Mouse (Mus musculus) layer of hippocampus, adult 6 months (tissue): ENCODE data around the gene Zfp30. TPM values are rescaled to one million over a fixed set of nuclear protein-coding genes. Genes with fewer than 3 reads are reported as not detected.

ENCODE experiments used
- long read RNA-seq, 2 experiments: library from polyadenylated mRNA; unstranded; transcript quantifications; one replicate each; pipeline ENCODE4 v2.0.0; 2019 to 2020
- microRNA-seq: library from miRNA; unstranded; fragments of <30 nt; microRNA quantifications from one replicate; pipeline ENCODE4 v1.2.0, GENCODE M21; 2020
- polyA plus RNA-seq: library from polyadenylated mRNA; unstranded; fragments of <200 nt; fragmentation: Nextera tagmentation; gene quantifications from 2 replicates; pipeline ENCODE4 v1.2.3, GENCODE M21; 2021

Zfp30 gene
- 7.3 and 7.5 TPM in 2 replicates for polyA plus RNA-seq
- long read RNA-seq, experiment 1, partial matches to known transcripts = 22 of 24 reads
- long read RNA-seq, experiment 1, other reads (novel, unspliced or antisense) = 2 of 24 reads
- long read RNA-seq, experiment 2, transcript Zfp30-202 (4 exons, 3,342 nt) = major isoform, 8 of 53 reads
- long read RNA-seq, experiment 2, partial matches to known transcripts = 7 of 53 reads
- long read RNA-seq, experiment 2, other reads (novel, unspliced or antisense) = 36 of 53 reads

GRCm38 (mm10) chr7:29783871-29784551 is at the start of gene Zfp30:
TSS of gene Zfp30 (plus strand) at chr7:29783998.

GRCm38 (mm10) chr7:29768090-29768900 is 15.5 kb upstream of the Zfp30 start, which contains the start of gene Zfp84:
TSS of gene Zfp84 (plus strand) at chr7:29768552.

GRCm38 (mm10) chr7:29815910-29816429 is 32.2 kb downstream of the Zfp30 start, which contains the start of gene Zfp790:
TSS of gene Zfp790 (plus strand) at chr7:29816114.

Small RNAs within 50 kb of the gene (microRNA-seq; reads per million reads assigned to microRNA genes)
- 8.4 reads per million, percentile 28 among the genes with 10 or more reads in this experiment for gene Mir1964

Other genes with a start within 250 kb of the Zfp30 start
- not detected in 2 replicates for gene Catsperg2, start 57.0 kb upstream of the Zfp30 start, polyA plus RNA-seq
- 4.7 and 6.1 TPM in 2 replicates for gene Zfp84, start 15.4 kb upstream of the Zfp30 start, polyA plus RNA-seq
- gene Zfp790, start 32.1 kb downstream of the Zfp30 start, polyA plus RNA-seq = 3.3 and 5.3 TPM in 2 replicates
- 5.9 and 6.1 TPM in 2 replicates for gene Zfp940, start 69.7 kb downstream of the Zfp30 start, polyA plus RNA-seq
- 6.0 and 7.3 TPM in 2 replicates for gene Zfp420, start 76.0 kb downstream of the Zfp30 start, polyA plus RNA-seq
- gene Zfp27, start 122.6 kb downstream of the Zfp30 start, polyA plus RNA-seq = 8.4 and 9.5 TPM in 2 replicates
- 1.1 and 1.2 TPM in 2 replicates for gene Zfp383, start 124.2 kb downstream of the Zfp30 start, polyA plus RNA-seq
- gene Zfp74, start 170.1 kb downstream of the Zfp30 start, polyA plus RNA-seq = 10.0 TPM in 2 replicates
- gene Zfp568, start 200.0 kb downstream of the Zfp30 start, polyA plus RNA-seq = 0.23 and 0.29 TPM in 2 replicates